24 mouse cellular contexts compared by ENCODE assay signal in the genomic region with DNA sequence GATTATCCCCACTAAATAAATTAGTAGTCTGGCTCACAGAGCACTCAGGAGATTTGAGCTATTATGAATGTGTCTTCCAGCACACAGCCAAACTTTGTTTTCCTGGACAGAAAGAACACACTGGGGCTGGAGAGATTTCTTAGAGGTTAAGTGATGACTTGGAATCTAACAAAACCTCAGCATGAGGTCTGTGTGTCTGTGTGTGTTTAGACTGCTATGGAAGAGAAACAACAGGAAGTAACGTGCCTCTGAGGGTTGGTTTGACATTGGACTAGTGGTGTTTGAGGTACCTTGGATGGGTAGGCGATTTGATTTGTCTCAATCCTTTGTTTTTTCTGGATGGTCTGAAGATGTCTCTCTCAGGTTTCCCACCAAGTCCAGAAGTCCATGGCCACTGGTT. TPM values are rescaled to one million over a fixed set of nuclear protein-coding genes. Genes with fewer than 3 reads are reported as not detected.
DNase-seq lines count a peak whose midpoint lies in the region; ATAC-seq and TF ChIP-seq lines count a peak whose summit lies in the region.
"Had no signal": no experiment of that assay in that cellular context is flagged by ENCODE, and none has a peak within 500 bp of the region (broad histone marks: within the 10 kb centered on the region; RNA-seq: fewer than 3 reads in every experiment).

No protein-coding gene starts in this region.

- no peak overlapping the region for H3K4me2 ChIP-seq in stomach, embryonic 16.5 days (ENCODE audit: low read depth, low read length)
- H3K4me2 ChIP-seq in intestine, postnatal 0 days (replicated peaks; ENCODE audit: low read depth): no peak overlapping the region
- H3K4me2 ChIP-seq: embryonic facial prominence, embryonic 13.5 days; embryonic facial prominence, embryonic 15.5 days; forebrain, embryonic 12.5 days had no signal

- peak; percentile 53 for DNase-seq in ES-CJ7 (ENCODE audit: low read depth, low spot score)
- DNase-seq in R1 (ENCODE audit: low read depth, low spot score): peak; percentile 64
- no peak for DNase-seq in Muller cell, postnatal 12 days (ENCODE audit: inconsistent ontology term)
- DNase-seq in yolk sac, embryonic 10.5 days (ENCODE audit: low spot score): no peak
- DNase-seq: adrenal gland, adult 2 months; adrenal gland, postnatal 10 days; adrenal gland, postnatal 25 days; cerebellum, adult 11 months; cerebellum, adult 18-20 months; cerebellum, adult 8-10 months; cerebellum, adult 9-11 months; cerebellum, postnatal 14 days; cerebellum, postnatal 36 days; embryo, embryonic 11 days; forebrain, postnatal 0 days had no signal

- ATAC-seq in stomach, embryonic 16.5 days (ENCODE audit: insufficient read depth, low FRiP score): no peak
- ATAC-seq in intestine, postnatal 0 days: no peak
- ATAC-seq: forebrain, embryonic 14.5 days; forebrain, postnatal 0 days had no signal

- H3K36me3 ChIP-seq in stomach, embryonic 16.5 days (ENCODE audit: control insufficient read depth, insufficient read depth, low read length): no peaks in the 10 kb centered on the region
- no peaks in the 10 kb centered on the region for H3K36me3 ChIP-seq in intestine, postnatal 0 days (ENCODE audit: control insufficient read depth, insufficient read depth)
- H3K36me3 ChIP-seq: embryonic facial prominence, embryonic 13.5 days; embryonic facial prominence, embryonic 15.5 days; forebrain, embryonic 10.5 days; forebrain, embryonic 12.5 days; G1E had no signal

- H3K9me3 ChIP-seq in stomach, embryonic 16.5 days (replicated peaks; ENCODE audit: control insufficient read depth, low read length): no peaks in the 10 kb centered on the region
- no peaks in the 10 kb centered on the region for H3K9me3 ChIP-seq in intestine, postnatal 0 days (ENCODE audit: control insufficient read depth)
- H3K9me3 ChIP-seq: embryonic facial prominence, embryonic 13.5 days; embryonic facial prominence, embryonic 15.5 days; forebrain, embryonic 10.5 days; forebrain, embryonic 12.5 days; G1E had no signal

- 87% methylated on average over 2 of the region's 2 CpGs for WGBS in stomach, embryonic 16.5 days
- 74% methylated on average over 2 of the region's 2 CpGs for WGBS in intestine, postnatal 0 days

- no peaks in the 10 kb centered on the region for H3K27me3 ChIP-seq in stomach, embryonic 16.5 days (ENCODE audit: control insufficient read depth, insufficient read depth, low read length)
- H3K27me3 ChIP-seq in intestine, postnatal 0 days (replicated peaks; ENCODE audit: control insufficient read depth, insufficient read depth, low read length): no peaks in the 10 kb centered on the region
- H3K27me3 ChIP-seq: embryonic facial prominence, embryonic 13.5 days; embryonic facial prominence, embryonic 15.5 days had no signal

- peaks cover 4% of the 10 kb centered on the region; the same call in 1 of the 2 replicates for H3K4me1 ChIP-seq in stomach, embryonic 16.5 days (ENCODE audit: control insufficient read depth, insufficient read depth, low read length)
- 0 out of 2 replicates have a peak, but pooled peaks cover 5% of the 10 kb centered on the region for H3K4me1 ChIP-seq in intestine, postnatal 0 days (replicated peaks; ENCODE audit: control insufficient read depth, insufficient read depth, low read length)
- H3K4me1 ChIP-seq: embryonic facial prominence, embryonic 13.5 days; embryonic facial prominence, embryonic 15.5 days had no signal

- no peak overlapping the region for H3K9ac ChIP-seq in stomach, embryonic 16.5 days (ENCODE audit: low read length)
- H3K9ac ChIP-seq in intestine, postnatal 0 days (ENCODE audit: low read depth, low read length): no peak overlapping the region
- H3K9ac ChIP-seq: embryonic facial prominence, embryonic 13.5 days; embryonic facial prominence, embryonic 15.5 days; forebrain, embryonic 12.5 days; forebrain, postnatal 0 days had no signal

- TF ChIP-seq CTCF in intestine, postnatal 0 days (IDR thresholded peaks at IDR 0.05; ENCODE audit: low read depth): no peak

- H3K4me3 ChIP-seq in stomach, embryonic 16.5 days (replicated peaks; ENCODE audit: low read length): no peak overlapping the region
- no peak overlapping the region for H3K4me3 ChIP-seq in intestine, postnatal 0 days (ENCODE audit: low read depth, low read length)
- H3K4me3 ChIP-seq: embryonic facial prominence, embryonic 13.5 days; embryonic facial prominence, embryonic 15.5 days; erythroblast, embryonic 14.5 days; forebrain, embryonic 10.5 days; forebrain, embryonic 12.5 days had no signal

- 0 out of 2 replicates have a peak overlapping the region, but pooled peaks have one; percentile 78 for H3K27ac ChIP-seq in stomach, embryonic 16.5 days (ENCODE audit: low read length)
- H3K27ac ChIP-seq in intestine, postnatal 0 days (ENCODE audit: low read depth, low read length): no peak overlapping the region
- H3K27ac ChIP-seq: embryonic facial prominence, embryonic 13.5 days; embryonic facial prominence, embryonic 15.5 days; forebrain, embryonic 10.5 days; forebrain, embryonic 12.5 days had no signal

RNA-seq across cellular contexts. Expression of gene Ints7, which starts 58.7 kb away (rescaled TPM):
- polyA plus RNA-seq in stomach, embryonic 16.5 days (2015; fragmentation: Nextera tagmentation; extraction: Ambion mirVana): 46.1 and 47.8 TPM in 2 replicates
- polyA plus RNA-seq in intestine, postnatal 0 days (2015; fragmentation: Nextera tagmentation; extraction: Ambion mirVana): 11.2 and 11.4 TPM in 2 replicates

RNA-seq across cellular contexts. Expression of gene Dtl, which starts 58.8 kb away (rescaled TPM):
- polyA plus RNA-seq in stomach, embryonic 16.5 days (2015; fragmentation: Nextera tagmentation; extraction: Ambion mirVana): 37.6 and 39.9 TPM in 2 replicates
- polyA plus RNA-seq in intestine, postnatal 0 days (2015; fragmentation: Nextera tagmentation; extraction: Ambion mirVana): 6.1 and 6.6 TPM in 2 replicates

Comparison
In these comparisons a context has a peak if more than half of its experiments do, and no peak if none do; other contexts are left out.
1. DNase-seq: peak in ES-CJ7 (single experiment) and R1 (single experiment); none in Muller cell, postnatal 12 days (single experiment) and yolk sac, embryonic 10.5 days (single experiment).